Mouse (Mus musculus) kidney, adult 2 months (tissue): ENCODE results near the gene Zfp292.

ENCODE experiments used
- CTCF ChIP-seq: fragments of 200-500 bp; conservative IDR thresholded peaks from 2 replicates; pipeline ENCODE4 v1.5.1; 2011; ENCODE audit warnings: low read depth, mild to moderate bottlenecking, control low read depth, low read length, moderate library complexity, mixed read lengths; ENCODE audit not compliant: insufficient read depth, insufficient read length
- POLR2A ChIP-seq: fragments of 200-500 bp; IDR thresholded peaks from one replicate; pipeline ENCODE4 v1.6.1; 2011; ENCODE audit warnings: low read depth, low read length, control low read depth

- no peak for TF ChIP-seq CTCF
- TF ChIP-seq POLR2A: no peak
These were observed 86.5 kb downstream of the Zfp292 start for GRCm38 (mm10) chr4:34796294-34796693.
